Mouse (Mus musculus) splenic B cell, adult 2 months (primary cell): ENCODE measurements at regions not wholly inside any gene's neighbourhood (a gene's known extent, or its start where the extent isn't known, plus 50 kb on each side); places are given as distances from the start of the nearest gene placed in this dataset.

Experiments
- DNase-seq: peaks from one replicate; pipeline ENCODE4 v3.0.0-alpha.2; 2011; ENCODE audit warnings: low read depth, low spot score
- H3K27me3 ChIP-seq: 2 replicates; pipeline ENCODE4 v1.6.1; 2012; ENCODE audit warnings: mild to moderate bottlenecking, low read length, moderate library complexity, mixed read lengths; ENCODE audit not compliant: control insufficient read depth, poor library complexity, insufficient read depth, severe bottlenecking
- H3K36me3 ChIP-seq: 2 replicates; pipeline ENCODE4 v1.6.1; 2012; ENCODE audit warnings: mild to moderate bottlenecking, low read length, moderate library complexity, mixed read lengths; ENCODE audit not compliant: control insufficient read depth, poor library complexity, insufficient read depth, severe bottlenecking

GRCm38 (mm10) chr5:119249124-119249718 lies 421.2 kb upstream of the Tbx3 start:
- no peaks in the 10 kb centered on the region for H3K27me3 ChIP-seq
- no peak for DNase-seq

GRCm38 (mm10) chr5:119251311-119252047 lies 419.0 kb upstream of the Tbx3 start:
- no peaks in the 10 kb centered on the region for H3K36me3 ChIP-seq
- no peaks in the 10 kb centered on the region for H3K27me3 ChIP-seq
- DNase-seq = no peak

More at GRCm38 (mm10) chr5:119249124-119249718, 421.2 kb upstream of the Tbx3 start:
- H3K36me3 ChIP-seq = no peaks in the 10 kb centered on the region

DNA sequence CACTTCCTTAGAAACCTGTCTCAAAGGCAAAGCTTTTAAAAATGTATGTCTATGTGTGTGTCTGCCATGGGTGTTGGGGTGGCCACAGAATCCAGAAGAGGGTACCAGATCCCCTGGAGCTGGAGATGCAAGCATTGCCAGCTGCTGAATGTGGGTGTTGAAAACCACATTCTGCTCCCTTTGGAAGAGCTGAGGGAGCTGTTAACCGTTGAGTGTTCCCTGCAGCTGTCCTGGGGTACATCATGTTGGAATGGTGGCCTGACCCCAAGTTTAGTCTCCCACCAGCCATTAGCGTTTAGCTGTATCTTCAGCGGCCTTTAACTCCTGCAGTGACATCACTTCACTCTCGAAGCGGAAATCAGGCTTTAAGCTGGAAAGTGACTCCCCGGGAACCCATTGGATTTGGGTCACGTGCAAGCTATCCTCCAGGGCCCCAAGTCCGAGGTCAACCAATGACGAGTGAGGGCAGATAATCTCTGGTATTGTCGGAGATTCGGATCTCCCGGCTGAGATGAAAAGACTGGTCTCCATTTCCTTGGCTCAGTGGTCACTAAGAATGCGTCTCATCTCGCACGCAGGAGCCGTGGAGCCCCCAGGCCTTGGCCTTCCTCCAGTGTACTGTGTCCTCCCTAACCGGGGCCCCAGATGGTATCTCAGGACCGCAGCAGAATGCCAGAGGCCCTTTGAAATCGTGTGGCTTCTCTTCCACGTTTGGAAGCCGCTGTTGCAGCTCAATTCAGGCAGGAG lies 412.9 kb upstream of the Tbx3 start:
- H3K36me3 ChIP-seq = no peaks in the 10 kb centered on the region
- DNase-seq = no peak
- no peaks in the 10 kb centered on the region for H3K27me3 ChIP-seq

- DNase-seq = no peak
- Histone ChIP-seq H3K27me3 (no peaks in the 10 kb centered on the region), H3K36me3 (no peaks in the 10 kb centered on the region)
Measured at GRCm38 (mm10) chr5:119258831-119259230, 411.6 kb upstream of the Tbx3 start.

DNA sequence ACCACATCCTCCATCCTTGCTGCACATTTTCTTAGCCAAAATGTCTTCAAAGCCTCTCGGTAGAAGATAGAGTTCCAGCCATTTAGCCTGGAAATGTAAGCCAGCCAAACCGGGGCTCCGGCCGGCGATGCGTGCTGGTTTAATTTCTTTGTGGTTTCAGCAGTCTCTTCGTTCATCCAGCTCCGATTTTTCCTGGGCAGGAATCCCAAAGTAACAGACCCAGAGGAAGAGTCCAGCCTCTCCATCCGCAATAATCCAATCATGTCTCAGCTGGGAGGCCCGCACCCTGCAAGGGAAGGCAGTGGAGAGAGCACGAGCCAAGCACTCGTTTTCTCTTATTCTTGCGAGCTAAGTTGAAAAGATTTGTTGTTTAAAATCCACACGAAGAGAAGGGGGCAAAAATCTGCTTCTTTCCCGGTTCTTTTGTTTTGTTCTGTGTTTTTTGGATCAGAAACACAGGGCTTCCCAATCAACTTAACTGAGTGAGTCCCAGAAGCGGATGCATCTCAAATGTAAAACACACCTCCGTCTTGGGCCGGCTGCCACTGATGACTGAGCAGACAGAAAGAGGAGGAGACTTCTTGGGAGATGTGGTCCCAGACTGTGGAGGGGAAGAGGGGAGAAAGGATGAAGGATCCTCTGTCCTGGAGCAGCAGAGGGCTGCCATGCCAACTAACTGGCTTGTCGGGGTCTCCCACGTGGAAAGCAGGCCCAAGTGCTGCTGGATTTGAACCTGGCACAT lies 405.1 kb upstream of the Tbx3 start:
- no peak for DNase-seq
- H3K36me3 ChIP-seq = no peaks in the 10 kb centered on the region

GRCm38 (mm10) chr5:119271234-119271852 lies 399.1 kb upstream of the Tbx3 start:
- H3K27me3 ChIP-seq = no peaks in the 10 kb centered on the region
- DNase-seq = no peak
- no peaks in the 10 kb centered on the region for H3K36me3 ChIP-seq

More for the DNA sequence above, 405.1 kb upstream of the Tbx3 start:
- no peaks in the 10 kb centered on the region for H3K27me3 ChIP-seq

DNA sequence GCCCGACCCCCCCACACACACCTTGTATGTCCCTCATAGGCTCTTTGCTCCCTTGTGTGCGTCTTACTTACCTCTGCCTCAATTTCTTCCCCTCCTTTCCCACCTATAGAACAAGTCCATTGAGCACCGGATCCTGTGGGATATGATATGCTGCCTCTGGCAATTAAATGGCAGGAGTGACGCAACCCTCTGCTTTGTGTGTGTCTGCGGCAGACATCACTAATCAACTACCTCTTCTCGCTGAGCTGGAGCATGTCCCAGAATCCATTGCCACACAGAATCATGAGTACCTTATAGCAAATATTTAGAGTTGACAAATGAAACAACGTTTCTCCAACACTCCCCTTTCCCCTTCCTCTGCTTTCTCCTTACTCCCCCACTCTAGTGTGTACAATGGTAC lies 397.3 kb upstream of the Tbx3 start:
- DNase-seq = no peak
- Histone ChIP-seq H3K36me3 (no peaks in the 10 kb centered on the region), H3K27me3 (no peaks in the 10 kb centered on the region)

- no peak for DNase-seq
- Histone ChIP-seq H3K36me3 (no peaks in the 10 kb centered on the region), H3K27me3 (no peaks in the 10 kb centered on the region)
Measured at GRCm38 (mm10) chr5:119273615-119274014, 396.9 kb upstream of the Tbx3 start.

DNA sequence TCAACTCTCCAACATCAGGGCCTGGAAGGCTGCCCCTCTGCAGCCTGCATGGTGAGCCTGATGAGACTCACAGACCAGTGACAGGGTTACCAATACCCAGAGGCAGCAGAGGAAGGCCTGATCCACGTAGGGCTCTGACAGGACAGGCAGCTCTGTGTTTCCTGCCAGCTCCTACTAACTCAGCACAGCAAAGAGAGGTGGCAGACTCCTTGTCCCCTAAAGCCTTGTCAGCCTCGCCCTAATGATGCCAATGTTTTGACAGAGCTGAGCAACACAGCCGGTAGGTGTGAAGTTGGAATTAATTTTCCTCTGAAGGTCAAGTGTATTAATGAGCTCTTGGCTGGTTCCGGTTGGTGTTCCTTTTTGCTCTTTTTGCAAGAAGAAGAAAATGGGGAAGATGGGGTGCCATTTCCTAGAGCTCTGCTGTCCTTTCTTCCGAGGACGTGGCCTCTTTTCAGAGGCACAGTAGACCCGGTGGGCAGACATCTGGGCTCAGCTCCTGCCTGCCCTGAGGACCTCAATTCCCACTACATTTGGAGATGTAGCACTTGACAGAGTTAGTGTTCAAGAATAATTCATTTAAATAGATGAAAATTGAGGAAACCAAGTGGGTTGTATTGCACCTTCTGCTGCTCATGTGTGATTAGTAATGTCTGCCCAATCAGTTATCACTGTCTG lies 395.5 kb upstream of the Tbx3 start:
- DNase-seq = no peak
- Histone ChIP-seq H3K27me3 (no peaks in the 10 kb centered on the region), H3K36me3 (no peaks in the 10 kb centered on the region)

- no peaks in the 10 kb centered on the region for H3K27me3 ChIP-seq
- no peaks in the 10 kb centered on the region for H3K36me3 ChIP-seq
- DNase-seq = no peak
Measured at GRCm38 (mm10) chr5:119280146-119280545, 390.3 kb upstream of the Tbx3 start.

GRCm38 (mm10) chr5:119289808-119290207 lies 380.7 kb upstream of the Tbx3 start:
- no peaks in the 10 kb centered on the region for H3K27me3 ChIP-seq
- DNase-seq = no peak
- H3K36me3 ChIP-seq = no peaks in the 10 kb centered on the region

DNA sequence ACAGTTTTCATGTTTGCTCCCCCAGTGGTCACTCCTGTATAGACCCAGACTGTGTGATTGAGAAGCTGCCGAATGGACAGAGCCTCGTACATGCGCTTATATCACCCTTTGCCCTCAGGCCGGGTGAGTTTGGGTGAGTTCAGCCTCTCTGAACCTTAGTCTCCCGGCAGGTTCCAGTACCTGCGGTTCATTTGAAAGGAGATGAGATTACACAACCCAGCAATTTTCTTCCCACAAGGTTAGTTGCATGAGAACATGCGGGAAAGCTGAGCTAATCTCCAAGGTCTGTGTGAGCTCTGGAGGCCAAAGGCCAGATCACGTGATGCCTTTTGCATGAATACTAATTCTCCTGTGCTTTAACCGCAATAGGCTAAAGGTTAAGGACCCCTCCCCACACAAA lies 378.1 kb upstream of the Tbx3 start:
- no peaks in the 10 kb centered on the region for H3K27me3 ChIP-seq
- H3K36me3 ChIP-seq = no peaks in the 10 kb centered on the region
- DNase-seq = no peak

GRCm38 (mm10) chr5:119292889-119293288 lies 377.6 kb upstream of the Tbx3 start:
- no peaks in the 10 kb centered on the region for H3K27me3 ChIP-seq
- no peaks in the 10 kb centered on the region for H3K36me3 ChIP-seq
- DNase-seq = no peak

- Histone ChIP-seq H3K27me3 (no peaks in the 10 kb centered on the region), H3K36me3 (no peaks in the 10 kb centered on the region)
- DNase-seq = no peak
Measured at GRCm38 (mm10) chr5:119299311-119299710, 371.2 kb upstream of the Tbx3 start.
